Mouse (Mus musculus) G1E (cell line): ENCODE results near the gene Gimd1. TPM values are rescaled to one million over a fixed set of nuclear protein-coding genes. Genes with fewer than 3 reads are reported as not detected.

Experiments
- ATAC-seq: 2 replicates; pipeline ENCODE4 v1.8.0; 2016; ENCODE audit warnings: mild to moderate bottlenecking; ENCODE audit not compliant: insufficient number of reproducible peaks, poor library complexity, low FRiP score, severe bottlenecking; ENCODE audit errors: extremely low read depth
- DNase-seq: peaks from one replicate; pipeline ENCODE4 v3.0.0; 2012; ENCODE audit warnings: low spot score
- H3K27me3 ChIP-seq: 2 replicates; pipeline ENCODE4 v1.6.1; 2012; ENCODE audit warnings: mild to moderate bottlenecking, low read length, inconsistent platforms; ENCODE audit not compliant: insufficient read depth
- H3K36me3 ChIP-seq: replicated peaks from 2 replicates; pipeline ENCODE3; 2012; ENCODE audit warnings: mild to moderate bottlenecking, inconsistent platforms
- H3K4me1 ChIP-seq: 2 replicates; pipeline ENCODE4 v1.6.1; 2012; ENCODE audit warnings: low read depth, low read length, inconsistent platforms, mixed read lengths; ENCODE audit not compliant: insufficient read depth
- H3K4me3 ChIP-seq: 2 replicates; pipeline ENCODE4 v1.5.1; 2012; ENCODE audit warnings: low read depth, mild to moderate bottlenecking, inconsistent platforms, low read length, moderate library complexity, mixed read lengths
- H3K9me3 ChIP-seq: replicated peaks from 2 replicates; pipeline ENCODE4 v1.6.1; 2012; ENCODE audit warnings: inconsistent platforms
- CTCF ChIP-seq: IDR thresholded peaks from 2 replicates; pipeline ENCODE4 v1.5.1; 2012; ENCODE audit warnings: low read depth, low read length, inconsistent platforms, mixed read lengths
- GATA1 ChIP-seq: IDR thresholded peaks from 2 replicates; pipeline ENCODE4 v1.6.1; 2012; ENCODE audit warnings: borderline replicate concordance, low read length, inconsistent platforms, mixed read lengths
- GATA2 ChIP-seq: IDR thresholded peaks from 2 replicates; pipeline ENCODE4 v1.6.1; 2012; ENCODE audit warnings: low read depth, low read length, inconsistent platforms, borderline replicate concordance
- POLR2AphosphoS5 ChIP-seq: IDR thresholded peaks from 2 replicates; pipeline ENCODE4 v1.6.1; 2012; ENCODE audit warnings: low read depth, low read length, inconsistent platforms; ENCODE audit not compliant: insufficient replicate concordance
- TAL1 ChIP-seq: conservative IDR thresholded peaks from 2 replicates; pipeline ENCODE4 v1.6.1; 2012; ENCODE audit warnings: low read depth, low read length, inconsistent platforms, mixed read lengths
- polyA plus RNA-seq: library from polyadenylated mRNA; stranded (reverse); fragments of >175 nt; gene quantifications from 2 replicates; pipeline ENCODE4 v1.2.3, GENCODE M21; 2012
- total RNA-seq, 2 experiments: library from RNA; stranded (forward) in 1 of 2; stranded (reverse) in 1 of 2; fragments of 200-1000 nt in 1 of 2; fragments of >200 nt in 1 of 2; fragmentation: Nextera tagmentation in 1 of 2; gene quantifications; 2 replicates each; pipeline ENCODE4 v1.2.3; 2014 to 2017

Gimd1 gene
- total and polyA plus RNA-seq, 3 experiments = 0.22 TPM; not detected in 2

DNA sequence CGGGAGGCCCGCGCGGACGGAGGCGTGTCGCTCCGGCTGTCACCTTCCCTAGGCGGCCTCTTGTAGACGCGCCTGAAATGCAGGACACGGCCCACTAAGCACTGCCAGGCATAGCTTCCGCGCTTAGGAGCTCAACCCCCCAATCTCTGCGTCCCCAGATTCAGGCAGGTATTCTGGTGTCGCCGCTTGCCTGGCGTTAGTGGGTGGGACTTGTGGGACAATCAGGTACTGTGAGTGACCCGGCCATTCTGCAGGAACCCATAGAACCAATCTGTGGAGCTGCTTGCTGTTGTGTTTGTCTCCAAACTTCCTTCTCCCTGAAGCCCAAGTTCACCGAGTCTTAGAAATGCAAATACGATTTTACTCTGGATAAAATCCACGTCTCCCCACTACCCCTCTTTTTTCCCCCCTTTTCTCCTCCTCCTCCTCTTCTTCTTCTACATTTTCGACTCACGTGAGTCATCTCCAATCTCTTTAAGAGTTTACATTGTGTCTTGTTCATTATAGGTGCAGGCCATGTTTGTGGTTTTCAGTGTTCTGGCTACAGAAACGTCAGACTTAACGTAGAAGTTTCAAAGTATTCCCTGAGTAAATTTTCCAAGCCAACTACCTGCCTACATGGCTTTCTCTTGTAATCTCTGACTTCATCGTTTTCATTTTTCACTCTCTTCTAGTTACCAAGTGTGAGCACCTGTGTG, 54.8 kb downstream of the Gimd1 start, which contains the start of gene Aimp1:
Gene Aimp1, minus strand, starts transcription at position 140 of the 698 bp plus-strand sequence.
- no peak for TF ChIP-seq GATA1
- TF ChIP-seq TAL1 = no peak
- no peak for TF ChIP-seq CTCF
- no peak for TF ChIP-seq GATA2
- no peak for TF ChIP-seq POLR2AphosphoS5
- Histone ChIP-seq H3K4me1 (peaks cover 17% of the 10 kb centered on the region), H3K4me3 (peak within 1 kb of the TSS; percentile 94), H3K27me3 (no peaks in the 10 kb centered on the region), H3K36me3 (peaks cover 22% of the 10 kb centered on the region), H3K9me3 (no peaks in the 10 kb centered on the region)
- ATAC-seq (no peak), DNase-seq (no peak)

Other genes starting within 250 kb of the Gimd1 start
- 32.0 and 33.2 TPM in 2 replicates for gene Tbck, start 54.3 kb downstream of the Gimd1 start, total RNA-seq (2014; fragmentation: Nextera tagmentation)
- 19.1 and 22.9 TPM in 2 replicates for gene Tbck, start 54.3 kb downstream of the Gimd1 start, total RNA-seq (2017)
- gene Tbck, start 54.3 kb downstream of the Gimd1 start, polyA plus RNA-seq = 3.3 and 3.7 TPM in 2 replicates
- gene Aimp1, start 54.5 kb downstream of the Gimd1 start, total RNA-seq (2014; fragmentation: Nextera tagmentation) = 89.3 and 114 TPM in 2 replicates
- gene Aimp1, start 54.5 kb downstream of the Gimd1 start, total RNA-seq (2017) = 106 and 110 TPM in 2 replicates
- gene Aimp1, start 54.5 kb downstream of the Gimd1 start, polyA plus RNA-seq = 9.1 and 11.4 TPM in 2 replicates